Mouse (Mus musculus) embryonic facial prominence, embryonic 10.5 days (tissue): Measurements from ENCODE around the gene Mmadhc. TPM values are rescaled to one million over a fixed set of nuclear protein-coding genes. Genes with fewer than 3 reads are reported as not detected.
A peak's percentile ranks its signal among the peaks of the same experiment; 100 is the strongest.

Experiments
- DNase-seq: peaks from one replicate; pipeline ENCODE4 v3.0.0-alpha.2; 2017; ENCODE audit warnings: low spot score
- H3K27ac ChIP-seq: fragments of 300-500 bp; sonication (generic); replicated peaks from 2 replicates; pipeline ENCODE4 v1.5.1; 2016; ENCODE audit warnings: mild to moderate bottlenecking
- H3K27me3 ChIP-seq: fragments of 300-500 bp; sonication (generic); replicated peaks from 2 replicates; pipeline ENCODE4 v1.6.1; 2016; ENCODE audit warnings: low read depth, mild to moderate bottlenecking; ENCODE audit not compliant: poor library complexity, severe bottlenecking
- H3K36me3 ChIP-seq: fragments of 300-500 bp; sonication (generic); replicated peaks from 2 replicates; pipeline ENCODE4 v1.6.1; 2016; ENCODE audit warnings: mild to moderate bottlenecking, moderate library complexity
- H3K4me1 ChIP-seq: fragments of 300-500 bp; sonication (generic); 2 replicates; pipeline ENCODE4 v1.6.1; 2016
- H3K4me3 ChIP-seq: fragments of 300-500 bp; sonication (generic); 2 replicates; pipeline ENCODE4 v1.5.1; 2016; ENCODE audit warnings: mild to moderate bottlenecking, moderate library complexity
- H3K9me3 ChIP-seq: fragments of 300-500 bp; sonication (generic); 2 replicates; pipeline ENCODE4 v1.6.1; 2016; ENCODE audit warnings: mild to moderate bottlenecking
- WGBS: fragments of 180-500 bp; shearing (Covaris S2); methylation state at CpG from one replicate; pipeline ENCODE4 v1.1.7; 2016; 5-methylcytosine and 5-hydroxymethylcytosine counted together
- polyA plus RNA-seq: library from polyadenylated mRNA; unstranded; fragments of >200 nt; fragmentation: Nextera tagmentation; extraction: Ambion mirVana; gene quantifications from 2 replicates; pipeline ENCODE4 v1.2.1, GENCODE M21; 2016

Gene Mmadhc
- polyA plus RNA-seq = 161 and 164 TPM in 2 replicates

DNA sequence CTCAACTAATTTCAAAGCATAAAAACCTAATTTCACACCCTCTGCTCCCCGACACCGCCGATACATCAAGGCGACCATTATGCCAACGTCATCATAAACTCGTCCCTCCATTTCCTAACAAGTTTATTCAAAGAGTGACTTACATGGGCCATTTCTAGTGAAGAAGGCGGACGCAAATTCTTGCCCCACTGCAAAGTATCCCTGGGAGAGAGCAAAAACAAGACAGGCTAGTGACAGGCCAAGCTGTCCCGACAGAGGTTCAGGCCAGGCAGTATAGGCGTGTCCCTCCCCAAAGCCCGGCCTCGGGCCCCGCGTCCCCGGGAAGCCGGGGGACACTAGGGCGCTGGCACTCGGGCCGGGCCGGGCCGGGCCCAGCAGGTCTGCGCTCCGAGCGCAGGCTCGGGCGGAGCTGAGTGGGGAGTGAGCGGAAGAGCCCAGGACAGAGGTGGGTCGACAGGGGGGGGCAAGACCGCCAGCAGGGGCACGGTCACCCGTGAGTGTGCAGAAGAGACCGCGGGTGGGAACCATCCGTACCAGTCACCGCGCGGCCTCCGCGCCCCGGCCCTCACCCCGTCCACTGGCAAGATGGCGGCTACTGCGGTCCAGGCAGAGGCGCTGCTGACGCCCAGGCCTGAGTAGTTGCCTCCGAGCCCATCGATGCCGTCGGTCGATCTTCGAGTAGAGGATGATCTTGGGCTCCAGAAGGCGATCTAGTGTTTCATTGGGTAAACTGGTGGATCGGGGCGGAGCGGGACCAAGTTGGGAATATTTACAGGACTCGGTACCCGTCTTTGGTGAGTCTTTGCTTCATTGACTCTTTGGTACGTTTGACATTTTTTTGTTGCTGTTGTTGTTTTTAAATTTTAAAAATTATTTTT lies at the start of gene Mmadhc:
Mmadhc (minus strand) TSS at position 693 of the 878 bp plus-strand sequence.
- Histone ChIP-seq H3K9me3 (no peaks in the 10 kb centered on the region), H3K27ac (peak within 1 kb of the TSS; percentile 98), H3K4me1 (peaks cover 28% of the 10 kb centered on the region), H3K4me3 (peak within 1 kb of the TSS; percentile 92), H3K27me3 (no peaks in the 10 kb centered on the region), H3K36me3 (peaks cover 16% of the 10 kb centered on the region)
- peak; percentile 95 for DNase-seq
- WGBS = under 1% methylated on average over 58 of the region's 58 CpGs

GRCm38 (mm10) chr2:50343598-50343997 lies 47.0 kb upstream of the Mmadhc start:
- Histone ChIP-seq H3K36me3 (no peaks in the 10 kb centered on the region), H3K27me3 (no peaks in the 10 kb centered on the region), H3K9me3 (no peaks in the 10 kb centered on the region), H3K27ac (no peak overlapping the region), H3K4me3 (no peak overlapping the region), H3K4me1 (peaks cover 25% of the 10 kb centered on the region)
- 69% methylated on average over 8 of the region's 8 CpGs for WGBS
- DNase-seq = no peak

DNA sequence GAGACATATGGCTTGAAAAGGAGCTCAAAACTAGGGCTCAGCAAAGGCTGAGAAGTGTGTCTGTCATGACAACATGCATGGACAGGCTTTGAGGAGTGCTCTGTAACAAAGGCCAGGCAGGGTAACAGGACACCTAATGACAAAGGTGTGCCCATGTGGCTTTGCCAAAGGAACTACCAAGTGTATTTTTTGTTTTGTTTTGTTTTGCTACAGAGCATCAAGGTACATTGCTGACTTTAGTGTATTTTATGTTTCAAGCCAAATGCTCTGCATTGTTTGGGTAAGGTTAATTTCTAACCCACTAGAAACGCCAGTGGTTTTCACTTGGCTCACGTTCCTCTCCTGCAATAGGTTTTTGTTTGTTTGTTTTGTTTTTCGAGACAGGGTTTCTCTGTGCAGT lies 42.5 kb upstream of the Mmadhc start:
- H3K4me1 ChIP-seq = peaks cover 6% of the 10 kb centered on the region; the same call in 1 of the 2 replicates
- no peak overlapping the region for H3K4me3 ChIP-seq
- H3K27ac ChIP-seq = no peak overlapping the region
- 79% methylated on average over 3 of the region's 3 CpGs for WGBS
- H3K9me3 ChIP-seq = no peaks in the 10 kb centered on the region
- no peaks in the 10 kb centered on the region for H3K27me3 ChIP-seq
- H3K36me3 ChIP-seq = no peaks in the 10 kb centered on the region
- DNase-seq = no peak

DNA sequence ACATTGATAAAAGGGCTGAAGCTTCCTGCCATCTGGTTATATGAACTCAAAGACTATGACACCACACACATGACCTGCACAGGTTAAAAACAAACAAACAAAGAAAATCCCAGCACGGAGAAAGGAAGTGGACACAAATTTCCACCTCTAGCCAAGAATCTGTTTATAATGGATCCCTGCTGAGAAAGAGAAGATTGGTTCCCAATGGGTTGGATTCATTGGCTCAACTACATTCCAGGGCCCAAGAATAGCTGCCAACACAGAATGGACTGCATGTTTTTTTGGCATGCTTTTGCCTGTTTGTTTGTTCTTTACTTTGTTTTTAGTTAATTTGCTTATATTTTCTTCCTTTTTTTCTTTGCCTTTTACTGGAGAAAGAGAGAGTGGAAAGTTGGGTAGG lies 41.0 kb upstream of the Mmadhc start:
- no peak overlapping the region for H3K4me3 ChIP-seq
- H3K27me3 ChIP-seq = no peaks in the 10 kb centered on the region
- no peak for DNase-seq
- peaks cover 2% of the 10 kb centered on the region; the same call in 1 of the 2 replicates for H3K4me1 ChIP-seq
- WGBS = 46% methylated on average over 1 of the region's 1 CpGs
- H3K9me3 ChIP-seq = no peaks in the 10 kb centered on the region
- H3K36me3 ChIP-seq = no peaks in the 10 kb centered on the region
- no peak overlapping the region for H3K27ac ChIP-seq

GRCm38 (mm10) chr2:50331716-50332270 lies 35.2 kb upstream of the Mmadhc start:
- WGBS = 68% methylated on average over 5 of the region's 5 CpGs
- no peak for DNase-seq

DNA sequence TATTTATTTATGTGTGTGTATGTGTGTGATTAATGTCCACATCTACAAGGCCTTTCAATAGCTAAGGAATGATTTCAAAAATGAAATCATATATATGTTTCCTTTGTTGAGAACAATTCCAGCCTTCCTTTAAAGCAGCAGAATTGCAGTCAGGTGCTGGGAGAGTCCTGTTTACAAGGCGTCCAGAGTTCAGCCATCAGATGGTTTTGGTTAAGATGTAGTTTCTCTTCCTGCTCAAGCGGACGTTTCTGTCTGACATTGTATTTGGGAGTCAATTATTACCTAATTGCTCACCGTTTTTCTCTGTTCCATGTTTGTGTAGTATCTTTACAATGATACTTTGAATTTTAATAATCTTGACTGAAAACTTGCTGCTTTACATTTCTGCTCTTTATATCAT lies 31.6 kb upstream of the Mmadhc start:
- Histone ChIP-seq H3K4me1 (peaks cover 16% of the 10 kb centered on the region), H3K36me3 (no peaks in the 10 kb centered on the region), H3K27me3 (no peaks in the 10 kb centered on the region), H3K27ac (no peak overlapping the region), H3K9me3 (no peaks in the 10 kb centered on the region), H3K4me3 (no peak overlapping the region)
- DNase-seq = peak; percentile 32
- WGBS = 46% methylated on average over 4 of the region's 4 CpGs

More at GRCm38 (mm10) chr2:50331716-50332270, 35.2 kb upstream of the Mmadhc start:
- Histone ChIP-seq H3K36me3 (no peaks in the 10 kb centered on the region), H3K27ac (no peak overlapping the region), H3K9me3 (no peaks in the 10 kb centered on the region), H3K4me3 (no peak overlapping the region), H3K4me1 (peaks cover 16% of the 10 kb centered on the region), H3K27me3 (no peaks in the 10 kb centered on the region)

DNA sequence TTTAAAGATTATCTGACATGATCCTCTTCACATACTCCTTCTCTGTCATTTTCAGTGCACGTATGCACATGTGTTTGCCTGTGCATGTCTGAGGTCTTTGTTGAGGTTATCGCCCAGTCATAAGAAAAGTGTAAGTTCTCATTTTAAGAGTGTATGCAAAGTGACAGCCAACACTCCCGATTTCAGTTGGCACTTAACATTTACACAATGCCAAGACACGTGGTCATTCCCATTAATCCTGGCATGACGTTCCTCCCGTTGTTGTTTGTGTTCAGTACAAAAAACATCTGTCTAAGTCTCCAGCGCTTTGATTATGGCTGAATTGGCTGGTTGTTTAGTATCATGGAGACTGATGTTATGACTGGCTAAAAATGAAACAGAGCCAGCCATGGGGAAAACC lies 28.2 kb upstream of the Mmadhc start:
- Histone ChIP-seq H3K4me1 (peaks cover 7% of the 10 kb centered on the region; the same call in 1 of the 2 replicates), H3K36me3 (no peaks in the 10 kb centered on the region), H3K27me3 (no peaks in the 10 kb centered on the region), H3K4me3 (no peak overlapping the region), H3K9me3 (no peaks in the 10 kb centered on the region), H3K27ac (no peak overlapping the region)
- 92% methylated on average over 7 of the region's 7 CpGs for WGBS
- DNase-seq = no peak

GRCm38 (mm10) chr2:50306663-50307320 lies 10.2 kb upstream of the Mmadhc start:
- no peak overlapping the region for H3K4me3 ChIP-seq
- no peaks in the 10 kb centered on the region for H3K9me3 ChIP-seq
- WGBS = 51% methylated on average over 9 of the region's 9 CpGs
- no peak overlapping the region for H3K27ac ChIP-seq
- DNase-seq = peak; percentile 61
- H3K36me3 ChIP-seq = peaks cover 7% of the 10 kb centered on the region; the same call in 1 of the 2 replicates
- no peaks in the 10 kb centered on the region for H3K27me3 ChIP-seq
- H3K4me1 ChIP-seq = peaks cover 5% of the 10 kb centered on the region; the same call in 1 of the 2 replicates

- H3K4me1 ChIP-seq = peaks cover 5% of the 10 kb centered on the region; the same call in 1 of the 2 replicates
- no peak for DNase-seq
- no peaks in the 10 kb centered on the region for H3K9me3 ChIP-seq
- no peak overlapping the region for H3K27ac ChIP-seq
- 85% methylated on average over 1 of the region's 1 CpGs for WGBS
- H3K27me3 ChIP-seq = no peaks in the 10 kb centered on the region
- no peaks in the 10 kb centered on the region for H3K36me3 ChIP-seq
- H3K4me3 ChIP-seq = no peak overlapping the region
Measured at GRCm38 (mm10) chr2:50304824-50305577, 8.4 kb upstream of the Mmadhc start.

GRCm38 (mm10) chr2:50296987-50297350 lies 368 bp upstream of the Mmadhc start:
- 2% methylated on average over 9 of the region's 9 CpGs for WGBS
- no peaks in the 10 kb centered on the region for H3K9me3 ChIP-seq
- peak overlapping the region; percentile 92 for H3K4me3 ChIP-seq
- H3K27me3 ChIP-seq = no peaks in the 10 kb centered on the region
- no peak overlapping the region; the same call in 1 of the 2 replicates for H3K27ac ChIP-seq
- H3K4me1 ChIP-seq = peaks cover 28% of the 10 kb centered on the region
- peaks cover 11% of the 10 kb centered on the region; the same call in 1 of the 2 replicates for H3K36me3 ChIP-seq
- DNase-seq = peak; percentile 18

DNA sequence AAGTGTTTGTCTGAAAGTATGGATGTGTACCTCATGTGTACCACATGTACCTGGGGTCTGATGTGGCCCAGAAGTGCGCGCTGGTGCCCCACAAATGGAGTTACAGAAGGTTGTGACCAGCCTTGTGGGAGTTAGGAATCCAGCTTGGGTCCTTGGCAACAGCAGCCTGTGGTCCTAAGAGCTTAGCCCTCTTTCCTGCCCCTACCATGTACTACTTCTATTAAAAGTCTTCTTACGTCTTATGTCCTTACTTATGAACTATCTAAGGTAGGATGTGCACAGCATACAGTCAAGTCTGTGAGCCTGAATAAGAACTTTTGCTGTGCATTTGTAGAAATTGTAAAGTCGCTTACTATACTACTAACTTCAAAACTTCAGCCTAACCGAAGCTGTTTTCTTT lies 1.0 kb downstream of the Mmadhc start:
- WGBS = 51% methylated on average over 5 of the region's 5 CpGs
- H3K4me3 ChIP-seq = peak overlapping the region; percentile 92
- peak overlapping the region; percentile 98 for H3K27ac ChIP-seq
- H3K36me3 ChIP-seq = peaks cover 24% of the 10 kb centered on the region
- no peaks in the 10 kb centered on the region for H3K27me3 ChIP-seq
- H3K4me1 ChIP-seq = peaks cover 28% of the 10 kb centered on the region
- DNase-seq = no peak
- H3K9me3 ChIP-seq = no peaks in the 10 kb centered on the region

GRCm38 (mm10) chr2:50294084-50294483 lies 2.5 kb downstream of the Mmadhc start:
- DNase-seq = no peak
- 89% methylated on average over 2 of the region's 2 CpGs for WGBS
- Histone ChIP-seq H3K36me3 (peaks cover 37% of the 10 kb centered on the region), H3K4me3 (no peak overlapping the region), H3K4me1 (peaks cover 28% of the 10 kb centered on the region), H3K27ac (no peak overlapping the region), H3K9me3 (no peaks in the 10 kb centered on the region), H3K27me3 (no peaks in the 10 kb centered on the region)
